Mouse (Mus musculus) intestine, embryonic 16.5 days (tissue): ENCODE results near the gene Scml4. TPM values are rescaled to one million over a fixed set of nuclear protein-coding genes. Genes with fewer than 3 reads are reported as not detected.

Source experiments
- ATAC-seq: fragments of 200-750 bp; cut with Nextera tagmentation; 2 replicates; pipeline ENCODE4 v1.8.0; 2017; ENCODE audit warnings: moderate TSS enrichment, moderate library complexity
- H3K27ac ChIP-seq: fragments of 300-500 bp; sonication (generic); 2 replicates; pipeline ENCODE4 v1.5.1; 2014; ENCODE audit warnings: mild to moderate bottlenecking, low read length
- H3K27me3 ChIP-seq: fragments of 300-500 bp; sonication (generic); replicated peaks from 2 replicates; pipeline ENCODE4 v1.6.1; 2014; ENCODE audit warnings: low read length, control low read depth, mixed read lengths; ENCODE audit not compliant: control insufficient read depth, insufficient read depth
- H3K36me3 ChIP-seq: fragments of 300-500 bp; sonication (generic); 2 replicates; pipeline ENCODE4 v1.6.1; 2014; ENCODE audit warnings: low read length, control low read depth; ENCODE audit not compliant: control insufficient read depth, insufficient read depth
- H3K4me1 ChIP-seq: fragments of 300-500 bp; sonication (generic); 2 replicates; pipeline ENCODE4 v1.6.1; 2014; ENCODE audit warnings: low read length, control low read depth, mixed read lengths; ENCODE audit not compliant: control insufficient read depth, insufficient read depth
- H3K4me2 ChIP-seq: fragments of 300-500 bp; sonication (generic); 2 replicates; pipeline ENCODE4 v1.6.1; 2014; ENCODE audit warnings: low read depth, low read length, control low read depth
- H3K4me3 ChIP-seq: fragments of 300-500 bp; sonication (generic); 2 replicates; pipeline ENCODE4 v1.5.1; 2014; ENCODE audit warnings: mild to moderate bottlenecking, low read length
- H3K9ac ChIP-seq: fragments of 300-500 bp; sonication (generic); 2 replicates; pipeline ENCODE4 v1.6.1; 2014; ENCODE audit warnings: low read depth, low read length
- H3K9me3 ChIP-seq: fragments of 300-500 bp; sonication (generic); 2 replicates; pipeline ENCODE4 v1.6.1; 2016; ENCODE audit warnings: low read length, control low read depth; ENCODE audit not compliant: control insufficient read depth
- WGBS: fragments of 180-500 bp; shearing (Covaris S2); extraction: QIAGEN DNeasy Blood & Tissue Kit; methylation state at CpG from one replicate; pipeline ENCODE4 v1.1.7; 2014; 5-methylcytosine and 5-hydroxymethylcytosine counted together
- polyA plus RNA-seq: library from polyadenylated mRNA; unstranded; fragments of >200 nt; fragmentation: Nextera tagmentation; extraction: Ambion mirVana; gene quantifications from 2 replicates; pipeline ENCODE4 v1.2.1, GENCODE M21; 2015

Scml4 gene
- polyA plus RNA-seq, 1 experiment from 2014 or later, result 34.1 TPM

GRCm38 (mm10) chr10:42961771-42962170 is 101.6 kb downstream of the Scml4 start:
- H3K27ac ChIP-seq, result peak overlapping the region; percentile 60; the same call in 1 of the 2 replicates
- no peak overlapping the region for H3K4me2 ChIP-seq
- ATAC-seq, result no peak
- no peaks in the 10 kb centered on the region for H3K9me3 ChIP-seq
- no peak overlapping the region for H3K9ac ChIP-seq
- no peaks in the 10 kb centered on the region for H3K36me3 ChIP-seq
- 66% methylated on average over 6 of the region's 6 CpGs for WGBS
- H3K4me1 ChIP-seq, result peaks cover 4% of the 10 kb centered on the region; the same call in 1 of the 2 replicates
- H3K27me3 ChIP-seq, result no peaks in the 10 kb centered on the region
- H3K4me3 ChIP-seq, result no peak overlapping the region

GRCm38 (mm10) chr10:42962181-42962601 is 102.0 kb downstream of the Scml4 start:
- H3K9me3 ChIP-seq, result no peaks in the 10 kb centered on the region
- H3K27me3 ChIP-seq, result no peaks in the 10 kb centered on the region
- H3K27ac ChIP-seq, result peak overlapping the region; percentile 60; the same call in 1 of the 2 replicates
- no peak overlapping the region for H3K4me3 ChIP-seq
- no peak overlapping the region for H3K9ac ChIP-seq
- H3K36me3 ChIP-seq, result no peaks in the 10 kb centered on the region
- no peak overlapping the region for H3K4me2 ChIP-seq
- peaks cover 4% of the 10 kb centered on the region; the same call in 1 of the 2 replicates for H3K4me1 ChIP-seq
- 79% methylated on average over 6 of the region's 6 CpGs for whole genome bisulfite sequencing
- 0 out of 2 replicates have a peak, but pooled peaks have one; percentile 27 for ATAC-seq

GRCm38 (mm10) chr10:42962655-42963054 is 102.5 kb downstream of the Scml4 start:
- 84% methylated on average over 13 of the region's 13 CpGs for WGBS

GRCm38 (mm10) chr10:42963061-42963460 is 102.9 kb downstream of the Scml4 start:
- H3K4me1 ChIP-seq, result peaks cover 4% of the 10 kb centered on the region; the same call in 1 of the 2 replicates
- WGBS, result 92% methylated on average over 2 of the region's 2 CpGs
- ATAC-seq, result no peak

More at GRCm38 (mm10) chr10:42962655-42963054, 102.5 kb downstream of the Scml4 start:
- H3K27me3 ChIP-seq, result no peaks in the 10 kb centered on the region
- no peak overlapping the region for H3K4me2 ChIP-seq
- ATAC-seq, result no peak
- peaks cover 4% of the 10 kb centered on the region; the same call in 1 of the 2 replicates for H3K4me1 ChIP-seq
- H3K4me3 ChIP-seq, result no peak overlapping the region
- 0 out of 2 replicates have a peak overlapping the region, but pooled peaks have one; percentile 27 for H3K27ac ChIP-seq
- no peaks in the 10 kb centered on the region for H3K36me3 ChIP-seq
- H3K9me3 ChIP-seq, result no peaks in the 10 kb centered on the region
- no peak overlapping the region for H3K9ac ChIP-seq

GRCm38 (mm10) chr10:42968332-42968731 is 108.2 kb downstream of the Scml4 start:
- Histone ChIP-seq H3K27ac (no peak overlapping the region), H3K4me3 (no peak overlapping the region), H3K9me3 (no peaks in the 10 kb centered on the region), H3K4me2 (no peak overlapping the region), H3K9ac (no peak overlapping the region), H3K27me3 (no peaks in the 10 kb centered on the region), H3K36me3 (no peaks in the 10 kb centered on the region), H3K4me1 (no peaks in the 10 kb centered on the region; the same call in 1 of the 2 replicates)
- ATAC-seq, result no peak
- 18% methylated on average over 2 of the region's 2 CpGs for WGBS

More at GRCm38 (mm10) chr10:42963061-42963460, 102.9 kb downstream of the Scml4 start:
- Histone ChIP-seq H3K36me3 (no peaks in the 10 kb centered on the region), H3K4me3 (no peak overlapping the region), H3K27ac (no peak overlapping the region), H3K27me3 (no peaks in the 10 kb centered on the region), H3K4me2 (no peak overlapping the region), H3K9ac (no peak overlapping the region), H3K9me3 (no peaks in the 10 kb centered on the region)

GRCm38 (mm10) chr10:42972504-42973172 is 112.5 kb downstream of the Scml4 start:
- H3K36me3 ChIP-seq, result no peaks in the 10 kb centered on the region
- H3K4me3 ChIP-seq, result peak overlapping the region; percentile 21
- H3K9me3 ChIP-seq, result no peaks in the 10 kb centered on the region
- 30% methylated on average over 18 of the region's 18 CpGs for WGBS
- H3K4me1 ChIP-seq, result peaks cover 3% of the 10 kb centered on the region
- H3K9ac ChIP-seq, result 0 out of 2 replicates have a peak overlapping the region, but pooled peaks have one; percentile 43
- peak; percentile 86 for ATAC-seq
- peak overlapping the region; percentile 43 for H3K4me2 ChIP-seq
- no peaks in the 10 kb centered on the region for H3K27me3 ChIP-seq
- H3K27ac ChIP-seq, result no peak overlapping the region

- no peak for ATAC-seq
- H3K4me1 ChIP-seq, result peaks cover 3% of the 10 kb centered on the region
- 51% methylated on average over 4 of the region's 4 CpGs for WGBS
- no peak overlapping the region for H3K27ac ChIP-seq
- H3K36me3 ChIP-seq, result no peaks in the 10 kb centered on the region
- no peak overlapping the region for H3K9ac ChIP-seq
- H3K4me2 ChIP-seq, result no peak overlapping the region
- H3K27me3 ChIP-seq, result no peaks in the 10 kb centered on the region
- H3K9me3 ChIP-seq, result no peaks in the 10 kb centered on the region
- no peak overlapping the region for H3K4me3 ChIP-seq
Observed at GRCm38 (mm10) chr10:42973537-42973936, 113.4 kb downstream of the Scml4 start.

- no peak overlapping the region for H3K4me3 ChIP-seq
- ATAC-seq, result no peak
- WGBS, result 86% methylated on average over 6 of the region's 6 CpGs
- peaks cover 3% of the 10 kb centered on the region for H3K4me1 ChIP-seq
- H3K27ac ChIP-seq, result no peak overlapping the region
- H3K9me3 ChIP-seq, result no peaks in the 10 kb centered on the region
- H3K4me2 ChIP-seq, result no peak overlapping the region
- no peaks in the 10 kb centered on the region for H3K36me3 ChIP-seq
- no peak overlapping the region for H3K9ac ChIP-seq
- no peaks in the 10 kb centered on the region for H3K27me3 ChIP-seq
Observed at GRCm38 (mm10) chr10:42976577-42976976, 116.4 kb downstream of the Scml4 start.

GRCm38 (mm10) chr10:42978346-42978745 is 118.2 kb downstream of the Scml4 start:
- no peak for ATAC-seq
- no peaks in the 10 kb centered on the region for H3K9me3 ChIP-seq
- no peak overlapping the region for H3K4me3 ChIP-seq
- H3K27ac ChIP-seq, result no peak overlapping the region
- H3K4me1 ChIP-seq, result peaks cover 3% of the 10 kb centered on the region; the same call in 1 of the 2 replicates
- H3K36me3 ChIP-seq, result no peaks in the 10 kb centered on the region
- no peaks in the 10 kb centered on the region for H3K27me3 ChIP-seq
- no peak overlapping the region for H3K9ac ChIP-seq
- 50% methylated on average over 3 of the region's 3 CpGs for WGBS
- H3K4me2 ChIP-seq, result no peak overlapping the region
